Mouse (Mus musculus): ENCODE measurements around the gene Tbx15. TPM values are rescaled to one million over a fixed set of nuclear protein-coding genes. Genes with fewer than 3 reads are reported as not detected.

Gene Tbx15
- total and polyA plus RNA-seq, 3 experiments: 0.11 TPM; not detected in 2

DNA sequence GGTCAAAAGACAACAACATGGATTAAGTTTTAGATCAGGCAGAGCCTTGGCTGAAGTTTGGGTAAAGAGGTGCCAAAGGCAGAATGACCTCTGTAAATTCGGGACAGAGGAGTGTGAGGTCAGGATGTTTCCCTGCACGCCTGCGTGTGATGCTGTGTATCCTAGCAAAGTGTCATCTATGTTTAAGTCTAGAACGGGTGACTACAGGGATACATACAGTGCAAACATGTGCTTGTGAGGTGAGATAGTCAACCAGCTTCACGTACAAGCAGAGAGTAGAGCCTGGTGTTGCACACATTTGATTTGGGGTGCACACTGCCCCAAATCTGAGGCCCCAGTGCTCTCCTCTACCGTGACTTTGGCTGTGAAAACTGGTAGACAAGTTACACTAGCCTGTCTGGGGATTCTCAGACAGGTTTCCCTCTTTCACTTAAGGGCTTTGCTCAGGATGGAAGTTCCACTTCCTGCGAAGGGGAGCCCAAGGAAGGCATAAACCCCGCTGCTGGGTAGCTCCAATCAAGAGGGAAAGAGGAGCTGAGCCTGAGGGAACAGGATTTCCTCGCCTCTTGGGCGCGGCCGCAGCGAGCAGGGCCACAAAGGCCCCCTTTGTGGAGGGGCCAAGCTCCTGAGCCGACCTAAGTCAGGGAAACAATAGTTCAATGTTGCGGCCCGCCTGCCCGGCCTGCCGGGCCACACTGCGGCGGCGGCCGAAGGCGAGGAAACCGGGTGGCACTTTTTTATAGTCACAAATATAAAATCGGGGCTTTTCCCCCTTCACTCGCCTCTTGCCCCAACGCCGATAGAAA lies 8.0 kb downstream of the Tbx15 start:
- peaks cover 16% of the 10 kb centered on the region for H3K9me3 ChIP-seq (replicated peaks)
- TF ChIP-seq GATA1 (IDR thresholded peaks at IDR 0.05; ENCODE audit: borderline replicate concordance, low read length) (no peak), CTCF (IDR thresholded peaks at IDR 0.05; ENCODE audit: low read depth, low read length) (no peak), TAL1 (conservative IDR thresholded peaks at IDR 0.05; ENCODE audit: low read depth, low read length) (no peak), GATA2 (IDR thresholded peaks at IDR 0.05; ENCODE audit: borderline replicate concordance, low read depth, low read length) (no peak), POLR2AphosphoS5 (IDR thresholded peaks at IDR 0.05; ENCODE audit: insufficient replicate concordance, low read depth, low read length) (no peak)
- ATAC-seq (ENCODE audit: extremely low read depth, insufficient number of reproducible peaks, low FRiP score, poor library complexity, severe bottlenecking): no peak
- no peaks in the 10 kb centered on the region for H3K27me3 ChIP-seq (ENCODE audit: insufficient read depth, low read length)
- no peak overlapping the region for H3K4me3 ChIP-seq (ENCODE audit: low read depth, low read length)
- no peaks in the 10 kb centered on the region for H3K36me3 ChIP-seq (replicated peaks)
- no peak for DNase-seq (ENCODE audit: low spot score)
- H3K4me1 ChIP-seq (ENCODE audit: insufficient read depth, low read depth, low read length): no peaks in the 10 kb centered on the region

GRCm38 (mm10) chr3:99248831-99249550 lies 8.8 kb downstream of the Tbx15 start:
- DNase-seq (ENCODE audit: low spot score): no peak
- TF ChIP-seq GATA2 (IDR thresholded peaks at IDR 0.05; ENCODE audit: borderline replicate concordance, low read depth, low read length) (no peak), POLR2AphosphoS5 (IDR thresholded peaks at IDR 0.05; ENCODE audit: insufficient replicate concordance, low read depth, low read length) (no peak), TAL1 (conservative IDR thresholded peaks at IDR 0.05; ENCODE audit: low read depth, low read length) (no peak), GATA1 (IDR thresholded peaks at IDR 0.05; ENCODE audit: borderline replicate concordance, low read length) (no peak), CTCF (IDR thresholded peaks at IDR 0.05; ENCODE audit: low read depth, low read length) (no peak)
- Histone ChIP-seq H3K9me3 (replicated peaks) (peaks cover 23% of the 10 kb centered on the region), H3K27me3 (ENCODE audit: insufficient read depth, low read length) (no peaks in the 10 kb centered on the region), H3K4me3 (ENCODE audit: low read depth, low read length) (no peak overlapping the region), H3K36me3 (replicated peaks) (no peaks in the 10 kb centered on the region), H3K4me1 (ENCODE audit: insufficient read depth, low read depth, low read length) (no peaks in the 10 kb centered on the region)
- no peak for ATAC-seq (ENCODE audit: extremely low read depth, insufficient number of reproducible peaks, low FRiP score, poor library complexity, severe bottlenecking)

DNA sequence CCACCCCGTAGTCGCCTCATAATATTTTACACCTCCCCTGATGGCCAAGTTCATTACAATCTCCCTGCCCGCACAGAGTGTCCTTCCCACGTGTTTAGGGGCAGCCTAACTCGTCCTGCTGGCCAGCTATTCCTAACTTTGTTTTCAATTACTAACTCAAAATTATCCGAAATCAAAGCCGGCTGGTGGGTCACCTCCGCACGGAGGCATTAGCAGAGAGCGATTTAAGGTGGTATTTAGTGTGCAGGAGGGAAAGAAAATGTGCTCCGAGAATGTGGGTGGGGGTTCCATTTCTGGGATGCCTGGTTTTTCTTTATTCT lies 9.3 kb downstream of the Tbx15 start:
- no peaks in the 10 kb centered on the region for H3K27me3 ChIP-seq (ENCODE audit: insufficient read depth, low read length)

DNA sequence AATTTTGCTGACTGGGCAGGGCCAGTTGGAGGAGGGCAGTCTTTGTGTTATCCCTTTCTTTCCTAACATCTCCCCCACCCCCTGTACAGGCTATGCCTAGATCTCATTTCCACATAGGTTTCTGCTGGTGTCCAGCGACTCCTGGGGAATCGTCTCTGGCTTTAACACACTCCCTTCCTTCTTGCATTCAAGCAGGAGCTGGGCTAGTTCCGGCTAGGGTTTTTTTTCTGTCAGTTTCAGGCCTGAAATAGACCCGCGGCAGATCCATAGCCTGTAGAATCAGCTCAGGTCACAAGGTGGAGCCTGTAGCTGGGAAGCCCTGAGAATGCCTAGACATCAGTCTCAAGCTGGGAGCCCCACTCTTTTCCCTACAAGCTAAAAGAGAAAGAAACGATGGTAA lies 9.7 kb downstream of the Tbx15 start:
- Histone ChIP-seq H3K4me1 (ENCODE audit: insufficient read depth, low read depth, low read length) (no peaks in the 10 kb centered on the region), H3K4me3 (ENCODE audit: low read depth, low read length) (no peak overlapping the region), H3K36me3 (replicated peaks) (no peaks in the 10 kb centered on the region), H3K9me3 (replicated peaks) (peaks cover 29% of the 10 kb centered on the region), H3K27me3 (ENCODE audit: insufficient read depth, low read length) (no peaks in the 10 kb centered on the region)
- no peak for ATAC-seq (ENCODE audit: extremely low read depth, insufficient number of reproducible peaks, low FRiP score, poor library complexity, severe bottlenecking)
- TF ChIP-seq TAL1 (conservative IDR thresholded peaks at IDR 0.05; ENCODE audit: low read depth, low read length) (no peak), GATA2 (IDR thresholded peaks at IDR 0.05; ENCODE audit: borderline replicate concordance, low read depth, low read length) (no peak), GATA1 (IDR thresholded peaks at IDR 0.05; ENCODE audit: borderline replicate concordance, low read length) (no peak), CTCF (IDR thresholded peaks at IDR 0.05; ENCODE audit: low read depth, low read length) (no peak), POLR2AphosphoS5 (IDR thresholded peaks at IDR 0.05; ENCODE audit: insufficient replicate concordance, low read depth, low read length) (no peak)
- no peak for DNase-seq (ENCODE audit: low spot score)

More for the DNA sequence above, 9.3 kb downstream of the Tbx15 start:
- H3K9me3 ChIP-seq (replicated peaks): peaks cover 26% of the 10 kb centered on the region
- no peak overlapping the region for H3K4me3 ChIP-seq (ENCODE audit: low read depth, low read length)
- ATAC-seq (ENCODE audit: extremely low read depth, insufficient number of reproducible peaks, low FRiP score, poor library complexity, severe bottlenecking) (no peak), DNase-seq (ENCODE audit: low spot score) (no peak)
- no peaks in the 10 kb centered on the region for H3K4me1 ChIP-seq (ENCODE audit: insufficient read depth, low read depth, low read length)
- H3K36me3 ChIP-seq (replicated peaks): no peaks in the 10 kb centered on the region
- TF ChIP-seq TAL1 (conservative IDR thresholded peaks at IDR 0.05; ENCODE audit: low read depth, low read length): no peak
- no peak for TF ChIP-seq GATA2 (IDR thresholded peaks at IDR 0.05; ENCODE audit: borderline replicate concordance, low read depth, low read length)
- TF ChIP-seq CTCF (IDR thresholded peaks at IDR 0.05; ENCODE audit: low read depth, low read length): no peak
- TF ChIP-seq POLR2AphosphoS5 (IDR thresholded peaks at IDR 0.05; ENCODE audit: insufficient replicate concordance, low read depth, low read length): no peak
- no peak for TF ChIP-seq GATA1 (IDR thresholded peaks at IDR 0.05; ENCODE audit: borderline replicate concordance, low read length)

DNA sequence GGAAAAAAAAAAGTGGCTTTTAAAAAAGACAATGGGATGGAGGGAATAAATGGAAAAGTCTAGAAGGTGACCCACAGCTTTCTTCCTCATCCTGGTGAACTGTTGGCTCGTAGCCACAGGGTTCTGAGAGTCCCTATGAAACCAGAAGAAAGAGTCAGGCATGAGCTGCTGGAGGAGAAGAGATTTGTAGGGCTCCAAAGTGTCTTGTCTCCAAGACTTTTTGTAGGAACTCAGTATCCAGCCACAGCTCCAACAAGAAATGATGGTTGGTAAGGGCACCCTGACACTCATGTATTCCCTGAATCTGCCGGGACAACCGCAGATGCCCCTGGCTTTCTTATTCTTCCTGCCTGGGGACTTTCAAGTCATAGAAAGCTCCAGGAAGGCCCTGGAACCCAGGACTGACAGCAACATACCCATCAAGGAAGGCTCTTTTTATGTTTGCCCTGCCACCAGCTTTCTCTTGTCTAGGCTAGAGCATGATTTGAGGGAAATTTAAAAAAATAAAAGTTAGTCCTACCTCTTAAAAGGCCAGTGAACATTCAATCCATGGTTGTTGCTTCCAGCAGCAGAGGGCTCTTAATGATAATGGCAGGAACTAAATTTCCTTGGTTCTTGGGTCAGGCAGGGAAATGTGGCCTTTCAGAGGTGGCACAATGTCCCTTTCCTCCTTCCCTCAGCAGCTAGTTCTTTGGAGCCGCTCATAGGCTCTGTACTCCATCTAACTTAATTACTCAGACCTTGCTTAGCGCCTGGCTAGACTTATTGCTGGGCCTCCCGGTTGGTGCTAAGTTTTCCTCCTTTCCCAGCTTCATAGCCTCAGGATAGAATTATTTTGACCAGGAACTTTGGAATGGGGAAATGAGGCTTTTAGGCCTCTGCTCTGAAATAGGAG lies 11.3 kb downstream of the Tbx15 start:
- H3K9me3 ChIP-seq (replicated peaks): peaks cover 37% of the 10 kb centered on the region
- ATAC-seq (ENCODE audit: extremely low read depth, insufficient number of reproducible peaks, low FRiP score, poor library complexity, severe bottlenecking) (no peak), DNase-seq (ENCODE audit: low spot score) (no peak)
- TF ChIP-seq POLR2AphosphoS5 (IDR thresholded peaks at IDR 0.05; ENCODE audit: insufficient replicate concordance, low read depth, low read length) (no peak), GATA2 (IDR thresholded peaks at IDR 0.05; ENCODE audit: borderline replicate concordance, low read depth, low read length) (no peak), CTCF (IDR thresholded peaks at IDR 0.05; ENCODE audit: low read depth, low read length) (no peak), TAL1 (conservative IDR thresholded peaks at IDR 0.05; ENCODE audit: low read depth, low read length) (no peak), GATA1 (IDR thresholded peaks at IDR 0.05; ENCODE audit: borderline replicate concordance, low read length) (no peak)
- H3K27me3 ChIP-seq (ENCODE audit: insufficient read depth, low read length): no peaks in the 10 kb centered on the region
- H3K36me3 ChIP-seq (replicated peaks): no peaks in the 10 kb centered on the region
- H3K4me3 ChIP-seq (ENCODE audit: low read depth, low read length): no peak overlapping the region
- no peaks in the 10 kb centered on the region for H3K4me1 ChIP-seq (ENCODE audit: insufficient read depth, low read depth, low read length)

All from G1E (cell line).